Mouse (Mus musculus): ENCODE results near the gene Ube2e3. TPM values are rescaled to one million over a fixed set of nuclear protein-coding genes. Genes with fewer than 3 reads are reported as not detected.

Ube2e3 gene
- polyA plus RNA-seq, 1 experiment: 16.5 TPM

GRCm38 (mm10) chr2:78858628-78859027, 9.3 kb upstream of the Ube2e3 start:
- no peaks in the 10 kb centered on the region for H3K27me3 ChIP-seq (ENCODE audit: control insufficient read depth, insufficient read depth, low read length)
- TF ChIP-seq POLR2A (IDR thresholded peaks at IDR 0.05; ENCODE audit: control insufficient read depth, low read depth, low read length) (no peak), CTCF (IDR thresholded peaks at IDR 0.05; ENCODE audit: control insufficient read depth, insufficient read depth, insufficient replicate concordance, low read depth, low read length) (no peak)

DNA sequence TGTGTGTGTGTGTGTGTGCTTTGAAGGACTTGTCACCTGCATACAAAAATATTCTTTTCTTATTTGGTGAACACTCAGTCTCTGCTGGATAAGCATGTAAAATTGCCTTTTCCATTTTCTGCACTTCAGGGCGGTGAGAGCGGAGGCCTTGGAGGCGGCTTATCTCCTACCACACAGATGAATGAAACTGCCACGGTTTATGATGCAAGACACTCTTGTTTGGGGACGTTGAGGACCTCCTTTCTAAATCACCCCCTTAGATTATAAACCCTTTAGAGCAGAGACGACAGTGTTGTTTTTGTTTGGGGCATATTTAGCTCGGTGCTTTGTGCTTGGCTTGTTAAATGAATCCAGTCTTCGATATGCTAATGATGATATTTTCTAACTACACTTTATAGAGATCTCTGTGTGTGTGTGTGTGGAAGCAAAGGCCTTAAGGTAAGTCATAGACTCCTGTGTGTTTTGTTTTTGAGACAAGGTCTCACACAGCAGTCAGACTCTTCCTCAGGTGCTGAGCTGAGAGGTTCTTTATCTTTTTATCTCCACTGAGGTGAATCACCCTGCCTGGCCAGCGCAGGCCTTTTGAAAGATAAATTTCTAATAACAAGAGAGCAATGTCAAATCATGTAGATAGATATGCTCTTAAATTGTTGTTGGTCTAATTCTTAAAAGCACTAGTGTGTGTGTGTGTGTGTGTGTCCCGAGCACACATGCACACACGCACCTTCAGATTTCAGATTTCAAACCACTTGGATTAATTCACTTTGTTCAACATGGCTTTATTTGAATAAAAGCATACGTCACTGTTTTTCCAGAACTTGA, 8.4 kb upstream of the Ube2e3 start:
- H3K27ac ChIP-seq (ENCODE audit: control insufficient read depth, insufficient read depth, low read depth, low read length): no peak overlapping the region

More at GRCm38 (mm10) chr2:78858628-78859027, 9.3 kb upstream of the Ube2e3 start:
- Histone ChIP-seq H3K36me3 (ENCODE audit: control insufficient read depth, insufficient read depth, low read length) (no peaks in the 10 kb centered on the region), H3K4me3 (ENCODE audit: control insufficient read depth, low read depth, low read length) (no peak overlapping the region), H3K27ac (ENCODE audit: control insufficient read depth, insufficient read depth, low read depth, low read length) (no peak overlapping the region), H3K4me1 (ENCODE audit: control insufficient read depth, insufficient read depth, low read length) (no peaks in the 10 kb centered on the region)

DNA sequence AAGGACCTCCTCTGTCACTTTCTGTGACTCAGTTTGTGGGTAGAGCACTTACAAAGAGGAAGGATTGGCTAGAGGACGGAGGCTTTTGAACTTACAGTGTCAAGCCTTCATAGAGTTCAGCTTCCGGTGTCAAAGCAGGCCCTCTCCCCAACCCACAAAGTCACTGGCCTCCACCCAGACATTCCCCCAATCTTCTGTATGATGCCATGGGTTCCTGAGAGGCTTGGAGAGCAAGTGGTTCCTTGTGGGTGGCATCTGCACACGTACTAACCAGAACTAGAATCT, 7.9 kb upstream of the Ube2e3 start:
- H3K4me1 ChIP-seq (ENCODE audit: control insufficient read depth, insufficient read depth, low read length): no peaks in the 10 kb centered on the region
- H3K4me3 ChIP-seq (ENCODE audit: control insufficient read depth, low read depth, low read length): no peak overlapping the region
- TF ChIP-seq CTCF (IDR thresholded peaks at IDR 0.05; ENCODE audit: control insufficient read depth, insufficient read depth, insufficient replicate concordance, low read depth, low read length) (no peak), POLR2A (IDR thresholded peaks at IDR 0.05; ENCODE audit: control insufficient read depth, low read depth, low read length) (no peak)
- no peak overlapping the region for H3K27ac ChIP-seq (ENCODE audit: control insufficient read depth, insufficient read depth, low read depth, low read length)
- H3K27me3 ChIP-seq (ENCODE audit: control insufficient read depth, insufficient read depth, low read length): no peaks in the 10 kb centered on the region
- H3K36me3 ChIP-seq (ENCODE audit: control insufficient read depth, insufficient read depth, low read length): no peaks in the 10 kb centered on the region

More for the DNA sequence above, 8.4 kb upstream of the Ube2e3 start:
- Histone ChIP-seq H3K27me3 (ENCODE audit: control insufficient read depth, insufficient read depth, low read length) (no peaks in the 10 kb centered on the region), H3K4me1 (ENCODE audit: control insufficient read depth, insufficient read depth, low read length) (no peaks in the 10 kb centered on the region), H3K4me3 (ENCODE audit: control insufficient read depth, low read depth, low read length) (no peak overlapping the region), H3K36me3 (ENCODE audit: control insufficient read depth, insufficient read depth, low read length) (no peaks in the 10 kb centered on the region)
- TF ChIP-seq POLR2A (IDR thresholded peaks at IDR 0.05; ENCODE audit: control insufficient read depth, low read depth, low read length) (no peak), CTCF (IDR thresholded peaks at IDR 0.05; ENCODE audit: control insufficient read depth, insufficient read depth, insufficient replicate concordance, low read depth, low read length) (no peak)

GRCm38 (mm10) chr2:78864116-78864515, 3.8 kb upstream of the Ube2e3 start:
- 0 out of 2 replicates have a peak overlapping the region, but pooled peaks have one; percentile 25 for H3K27ac ChIP-seq (ENCODE audit: control insufficient read depth, insufficient read depth, low read depth, low read length)
- H3K4me1 ChIP-seq (ENCODE audit: control insufficient read depth, insufficient read depth, low read length): peaks cover 2% of the 10 kb centered on the region
- no peaks in the 10 kb centered on the region for H3K36me3 ChIP-seq (ENCODE audit: control insufficient read depth, insufficient read depth, low read length)
- TF ChIP-seq CTCF (IDR thresholded peaks at IDR 0.05; ENCODE audit: control insufficient read depth, insufficient read depth, insufficient replicate concordance, low read depth, low read length): no peak
- TF ChIP-seq POLR2A (IDR thresholded peaks at IDR 0.05; ENCODE audit: control insufficient read depth, low read depth, low read length): no peak
- H3K4me3 ChIP-seq (ENCODE audit: control insufficient read depth, low read depth, low read length): no peak overlapping the region
- H3K27me3 ChIP-seq (ENCODE audit: control insufficient read depth, insufficient read depth, low read length): no peaks in the 10 kb centered on the region

DNA sequence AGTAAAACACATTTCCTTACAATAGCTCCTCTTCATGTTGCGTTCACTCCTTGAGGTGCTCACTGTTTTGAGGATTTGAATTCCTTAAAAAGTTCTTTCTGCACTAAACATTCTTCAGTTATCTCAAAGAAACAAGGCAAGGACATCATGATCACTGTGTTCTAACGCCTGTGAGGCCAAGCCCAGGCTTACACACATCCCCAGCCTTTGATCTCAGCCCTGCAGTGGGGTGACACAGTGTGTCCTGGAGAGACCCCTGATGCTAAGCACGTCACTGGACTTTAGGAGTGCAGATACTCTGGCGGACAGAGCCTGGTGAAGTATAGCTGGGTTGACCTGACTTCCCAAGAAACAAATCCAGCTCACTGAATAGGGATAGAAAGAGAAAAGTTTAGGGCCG, 3.1 kb upstream of the Ube2e3 start:
- Histone ChIP-seq H3K4me1 (ENCODE audit: control insufficient read depth, insufficient read depth, low read length) (peaks cover 2% of the 10 kb centered on the region), H3K27ac (ENCODE audit: control insufficient read depth, insufficient read depth, low read depth, low read length) (peak overlapping the region; percentile 70), H3K27me3 (ENCODE audit: control insufficient read depth, insufficient read depth, low read length) (no peaks in the 10 kb centered on the region), H3K36me3 (ENCODE audit: control insufficient read depth, insufficient read depth, low read length) (no peaks in the 10 kb centered on the region), H3K4me3 (ENCODE audit: control insufficient read depth, low read depth, low read length) (no peak overlapping the region)
- TF ChIP-seq POLR2A (IDR thresholded peaks at IDR 0.05; ENCODE audit: control insufficient read depth, low read depth, low read length): no peak
- no peak for TF ChIP-seq CTCF (IDR thresholded peaks at IDR 0.05; ENCODE audit: control insufficient read depth, insufficient read depth, insufficient replicate concordance, low read depth, low read length)

GRCm38 (mm10) chr2:78868511-78868854, 559 bp downstream of the Ube2e3 start:
- Histone ChIP-seq H3K27ac (ENCODE audit: control insufficient read depth, insufficient read depth, low read depth, low read length) (peak overlapping the region; percentile 94), H3K4me3 (ENCODE audit: control insufficient read depth, low read depth, low read length) (peak overlapping the region; percentile 94), H3K36me3 (ENCODE audit: control insufficient read depth, insufficient read depth, low read length) (no peaks in the 10 kb centered on the region), H3K27me3 (ENCODE audit: control insufficient read depth, insufficient read depth, low read length) (no peaks in the 10 kb centered on the region), H3K4me1 (ENCODE audit: control insufficient read depth, insufficient read depth, low read length) (peaks cover 2% of the 10 kb centered on the region)
- TF ChIP-seq CTCF (IDR thresholded peaks at IDR 0.05; ENCODE audit: control insufficient read depth, insufficient read depth, insufficient replicate concordance, low read depth, low read length): no peak
- no peak for TF ChIP-seq POLR2A (IDR thresholded peaks at IDR 0.05; ENCODE audit: control insufficient read depth, low read depth, low read length)

DNA sequence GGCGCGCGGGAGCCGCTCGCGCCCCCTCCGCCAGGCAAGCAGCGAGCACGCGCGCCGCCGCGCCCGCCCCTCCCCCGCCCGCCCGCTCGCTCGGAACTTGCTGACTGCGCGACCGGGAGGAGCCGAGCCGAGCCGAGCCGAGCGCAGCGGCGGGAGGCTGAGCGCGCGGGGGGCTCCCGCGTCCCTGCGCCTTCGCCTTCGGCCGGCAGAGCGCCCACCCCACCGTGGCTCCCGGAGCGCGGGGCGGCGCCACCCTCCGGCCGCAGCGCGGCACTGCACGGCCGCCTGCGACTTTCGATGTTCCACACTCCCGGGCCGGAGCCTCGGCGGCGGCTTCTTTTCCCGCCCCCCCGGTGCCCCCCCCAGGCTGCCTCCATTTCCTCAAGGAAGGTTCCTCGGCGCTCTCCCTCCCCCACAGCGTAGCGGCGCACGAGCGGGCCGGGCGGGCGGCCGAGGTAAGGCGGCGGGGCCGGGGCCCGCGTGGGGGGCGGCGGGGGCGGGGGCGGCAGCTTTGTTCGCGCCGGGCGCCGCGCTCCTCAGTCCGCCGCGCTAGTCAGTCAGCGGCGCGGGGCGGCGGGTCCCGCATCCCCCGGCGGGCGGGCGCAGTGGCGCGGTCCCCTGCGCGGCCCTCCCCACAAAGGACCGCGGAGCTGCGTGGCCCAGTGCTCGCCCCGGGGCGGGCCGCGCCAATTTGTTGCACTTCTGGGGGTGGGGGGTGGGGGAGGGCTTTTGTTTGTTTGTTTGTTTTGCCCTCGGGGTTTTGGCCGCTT, 1.2 kb downstream of the Ube2e3 start:
- peaks cover 2% of the 10 kb centered on the region for H3K4me1 ChIP-seq (ENCODE audit: control insufficient read depth, insufficient read depth, low read length)

More for the DNA sequence above, 1.2 kb downstream of the Ube2e3 start:
- TF ChIP-seq POLR2A (IDR thresholded peaks at IDR 0.05; ENCODE audit: control insufficient read depth, low read depth, low read length) (no peak), CTCF (IDR thresholded peaks at IDR 0.05; ENCODE audit: control insufficient read depth, insufficient read depth, insufficient replicate concordance, low read depth, low read length) (peak; percentile 37; the same call in 1 of the 2 replicates)
- Histone ChIP-seq H3K4me3 (ENCODE audit: control insufficient read depth, low read depth, low read length) (peak overlapping the region; percentile 90), H3K36me3 (ENCODE audit: control insufficient read depth, insufficient read depth, low read length) (no peaks in the 10 kb centered on the region), H3K27ac (ENCODE audit: control insufficient read depth, insufficient read depth, low read depth, low read length) (peak overlapping the region; percentile 84), H3K27me3 (ENCODE audit: control insufficient read depth, insufficient read depth, low read length) (no peaks in the 10 kb centered on the region)

All from testis, adult 2 months (tissue).